Mouse (Mus musculus) frontal cortex, adult (tissue): ENCODE measurements around the gene Mia.

Experiments
- ATAC-seq: cut with Nextera tagmentation; 2 replicates; pipeline ENCODE4 v1.9.2; 2017; ENCODE audit warnings: mild to moderate bottlenecking, moderate library complexity, mixed read lengths; ENCODE audit not compliant: low TSS enrichment

Gene Mia

GRCm38 (mm10) chr7:27185986-27186385 lies 5.0 kb upstream of the Mia start:
- no peak for ATAC-seq

GRCm38 (mm10) chr7:27184964-27185363 lies 4.0 kb upstream of the Mia start:
- ATAC-seq = no peak

GRCm38 (mm10) chr7:27182498-27182897 lies 1.5 kb upstream of the Mia start:
- ATAC-seq = no peak

GRCm38 (mm10) chr7:27180036-27180435 lies 921 bp downstream of the Mia start:
- no peak for ATAC-seq

- no peak for ATAC-seq
Measured at GRCm38 (mm10) chr7:27179217-27179918, 1.6 kb downstream of the Mia start.

- ATAC-seq = peak; percentile 96
Measured at GRCm38 (mm10) chr7:27178324-27179216, 2.4 kb downstream of the Mia start, which contains the start of gene Rab4b. Rab4b (minus strand) TSS chr7:27178896.

- ATAC-seq = no peak
Measured at GRCm38 (mm10) chr7:27177942-27178323, 3.0 kb downstream of the Mia start.

GRCm38 (mm10) chr7:27174896-27175295 lies 6.1 kb downstream of the Mia start:
- ATAC-seq = no peak

- no peak for ATAC-seq
Measured at GRCm38 (mm10) chr7:27174496-27174895, 6.5 kb downstream of the Mia start.

GRCm38 (mm10) chr7:27170981-27171380 lies 10.0 kb downstream of the Mia start:
- ATAC-seq = no peak

- ATAC-seq = no peak
Measured at GRCm38 (mm10) chr7:27168371-27168770, 12.6 kb downstream of the Mia start.

- no peak for ATAC-seq
Measured at GRCm38 (mm10) chr7:27167475-27168094, 13.4 kb downstream of the Mia start.

GRCm38 (mm10) chr7:27166614-27167474 lies 14.1 kb downstream of the Mia start, which contains the start of gene Egln2:
Egln2 (minus strand) TSS chr7:27166802.
- ATAC-seq = peak; percentile 78

- ATAC-seq = peak; percentile 38
Measured at GRCm38 (mm10) chr7:27166229-27166613, 14.7 kb downstream of the Mia start.

- no peak for ATAC-seq
Measured at GRCm38 (mm10) chr7:27165696-27166095, 15.3 kb downstream of the Mia start.

GRCm38 (mm10) chr7:27165007-27165655 lies 15.8 kb downstream of the Mia start:
- ATAC-seq = no peak

GRCm38 (mm10) chr7:27164112-27164947 lies 16.6 kb downstream of the Mia start:
- ATAC-seq = no peak

- ATAC-seq = no peak
Measured at GRCm38 (mm10) chr7:27163450-27163805, 17.5 kb downstream of the Mia start.

- ATAC-seq = no peak
Measured at GRCm38 (mm10) chr7:27162780-27163449, 18.0 kb downstream of the Mia start.

- no peak for ATAC-seq
Measured at GRCm38 (mm10) chr7:27161744-27162143, 19.2 kb downstream of the Mia start.
